Mouse (Mus musculus): ENCODE results near the gene Lrrtm3. TPM values are rescaled to one million over a fixed set of nuclear protein-coding genes. Genes with fewer than 3 reads are reported as not detected.

Lrrtm3 gene
- total and polyA plus RNA-seq, 3 experiments, result not detected

DNA sequence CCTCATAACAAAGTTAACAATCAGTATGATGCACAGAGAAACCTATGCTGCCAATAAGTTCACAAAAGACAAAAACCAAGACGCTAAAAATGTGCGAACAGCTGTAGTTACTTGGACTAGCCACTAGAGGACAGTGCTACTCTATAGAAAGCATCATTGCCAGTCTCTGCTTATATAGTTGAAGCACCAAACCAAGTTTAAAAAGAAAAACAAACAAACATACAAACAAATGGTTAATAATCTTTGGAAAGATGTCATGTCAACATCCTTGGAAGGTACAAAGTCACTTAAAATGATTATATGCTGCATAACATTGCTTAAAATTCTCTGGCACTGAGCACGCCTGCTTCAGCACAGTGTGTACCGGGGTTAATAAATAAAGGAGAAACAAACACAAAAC, 5.6 kb downstream of the Lrrtm3 start:
- DNase-seq (ENCODE audit: low spot score) (no peak), ATAC-seq (ENCODE audit: extremely low read depth, insufficient number of reproducible peaks, low FRiP score, poor library complexity, severe bottlenecking) (no peak)
- H3K9me3 ChIP-seq (replicated peaks), result peaks cover 8% of the 10 kb centered on the region
- H3K36me3 ChIP-seq (replicated peaks), result no peaks in the 10 kb centered on the region
- H3K4me1 ChIP-seq (ENCODE audit: insufficient read depth, low read depth, low read length), result no peaks in the 10 kb centered on the region
- H3K27me3 ChIP-seq (ENCODE audit: insufficient read depth, low read length), result no peaks in the 10 kb centered on the region
- TF ChIP-seq GATA2 (IDR thresholded peaks at IDR 0.05; ENCODE audit: borderline replicate concordance, low read depth, low read length), result no peak
- TF ChIP-seq TAL1 (conservative IDR thresholded peaks at IDR 0.05; ENCODE audit: low read depth, low read length), result no peak
- TF ChIP-seq POLR2AphosphoS5 (IDR thresholded peaks at IDR 0.05; ENCODE audit: insufficient replicate concordance, low read depth, low read length), result no peak
- peak; percentile 32; the same call in 1 of the 2 replicates for TF ChIP-seq CTCF (IDR thresholded peaks at IDR 0.05; ENCODE audit: low read depth, low read length)
- no peak overlapping the region for H3K4me3 ChIP-seq (ENCODE audit: low read depth, low read length)

DNA sequence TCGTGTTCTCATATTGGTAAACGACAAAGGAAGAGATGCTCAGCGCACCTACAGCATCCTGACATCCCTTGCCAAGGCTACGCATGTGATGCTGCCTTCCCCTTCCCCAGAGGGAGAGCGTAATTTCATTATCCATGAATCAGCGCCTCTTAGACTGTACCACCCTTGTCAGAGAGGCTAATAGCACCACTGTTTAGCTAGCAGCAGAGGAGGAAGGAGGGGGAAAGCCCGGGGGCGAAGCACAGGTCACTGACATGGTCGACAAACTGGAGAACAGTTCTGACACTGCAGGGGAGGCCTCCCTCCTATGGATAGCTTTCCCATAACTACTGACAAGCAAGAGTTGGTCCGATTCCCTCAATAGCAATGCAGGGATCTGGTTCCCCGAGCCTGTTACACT, 6.3 kb downstream of the Lrrtm3 start:
- Histone ChIP-seq H3K9me3 (replicated peaks) (peaks cover 8% of the 10 kb centered on the region), H3K27me3 (ENCODE audit: insufficient read depth, low read length) (no peaks in the 10 kb centered on the region), H3K4me1 (ENCODE audit: insufficient read depth, low read depth, low read length) (no peaks in the 10 kb centered on the region), H3K4me3 (ENCODE audit: low read depth, low read length) (no peak overlapping the region), H3K36me3 (replicated peaks) (no peaks in the 10 kb centered on the region)
- DNase-seq (ENCODE audit: low spot score), result no peak
- TF ChIP-seq CTCF (IDR thresholded peaks at IDR 0.05; ENCODE audit: low read depth, low read length), result no peak
- no peak for TF ChIP-seq TAL1 (conservative IDR thresholded peaks at IDR 0.05; ENCODE audit: low read depth, low read length)
- no peak for TF ChIP-seq GATA2 (IDR thresholded peaks at IDR 0.05; ENCODE audit: borderline replicate concordance, low read depth, low read length)
- TF ChIP-seq GATA1 (IDR thresholded peaks at IDR 0.05; ENCODE audit: borderline replicate concordance, low read length), result no peak
- no peak for TF ChIP-seq POLR2AphosphoS5 (IDR thresholded peaks at IDR 0.05; ENCODE audit: insufficient replicate concordance, low read depth, low read length)
- no peak for ATAC-seq (ENCODE audit: extremely low read depth, insufficient number of reproducible peaks, low FRiP score, poor library complexity, severe bottlenecking)

DNA sequence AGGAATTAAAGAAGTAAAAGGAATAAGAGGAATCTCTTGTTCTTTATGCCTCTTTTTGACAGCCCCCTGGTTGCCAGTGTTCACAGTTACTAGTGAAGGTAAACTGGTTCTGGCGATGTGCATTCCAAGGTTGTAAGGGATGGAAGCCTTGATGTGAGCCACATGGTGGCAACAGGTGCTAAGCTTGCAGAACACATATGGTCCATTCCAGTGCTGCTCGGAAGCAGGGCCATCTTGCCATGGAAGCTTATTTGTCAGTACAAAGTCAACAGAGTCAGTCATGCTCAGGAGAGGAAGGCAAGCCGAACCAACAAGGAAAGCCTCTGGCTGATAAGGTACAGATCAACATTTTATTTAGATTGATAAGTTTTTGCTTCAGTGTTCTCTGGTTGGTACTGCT, 7.7 kb downstream of the Lrrtm3 start:
- H3K27me3 ChIP-seq (ENCODE audit: insufficient read depth, low read length), result no peaks in the 10 kb centered on the region

DNA sequence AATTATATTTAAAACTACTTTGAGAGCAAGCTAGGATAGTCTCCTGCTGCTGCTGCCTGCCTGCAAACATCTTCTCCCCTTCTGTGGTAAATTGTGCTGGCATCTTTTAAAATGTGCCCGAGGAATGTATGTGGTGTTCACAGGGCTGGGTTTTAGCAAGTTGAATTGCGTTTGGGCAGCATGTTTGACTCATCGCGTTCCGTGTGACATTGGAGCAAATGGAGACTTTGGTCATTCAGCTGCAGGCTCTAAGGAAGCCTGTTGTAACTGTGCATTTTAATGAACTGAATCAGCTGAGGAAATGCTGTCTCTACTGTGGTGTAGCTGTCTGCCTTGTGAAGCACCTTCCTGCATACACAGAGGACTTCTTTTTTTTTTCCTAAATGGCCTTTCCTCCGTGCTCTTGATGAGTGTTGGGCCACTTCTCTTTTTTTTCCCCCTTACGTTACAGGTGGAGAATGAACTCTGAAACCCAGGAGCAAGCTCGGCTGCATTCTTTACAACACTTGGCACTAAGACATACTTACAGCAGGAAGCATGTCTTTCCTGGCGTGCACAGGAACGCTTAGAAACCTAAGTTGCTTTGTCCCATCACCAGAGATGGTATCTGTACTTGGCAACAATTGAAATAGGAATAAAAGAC, 13.5 kb downstream of the Lrrtm3 start:
- TF ChIP-seq CTCF (IDR thresholded peaks at IDR 0.05; ENCODE audit: low read depth, low read length) (no peak), POLR2AphosphoS5 (IDR thresholded peaks at IDR 0.05; ENCODE audit: insufficient replicate concordance, low read depth, low read length) (no peak), GATA1 (IDR thresholded peaks at IDR 0.05; ENCODE audit: borderline replicate concordance, low read length) (no peak), TAL1 (conservative IDR thresholded peaks at IDR 0.05; ENCODE audit: low read depth, low read length) (no peak), GATA2 (IDR thresholded peaks at IDR 0.05; ENCODE audit: borderline replicate concordance, low read depth, low read length) (no peak)
- H3K27me3 ChIP-seq (ENCODE audit: insufficient read depth, low read length), result no peaks in the 10 kb centered on the region
- no peaks in the 10 kb centered on the region for H3K36me3 ChIP-seq (replicated peaks)
- H3K9me3 ChIP-seq (replicated peaks), result no peaks in the 10 kb centered on the region
- ATAC-seq (ENCODE audit: extremely low read depth, insufficient number of reproducible peaks, low FRiP score, poor library complexity, severe bottlenecking) (no peak), DNase-seq (ENCODE audit: low spot score) (no peak)
- H3K4me1 ChIP-seq (ENCODE audit: insufficient read depth, low read depth, low read length), result no peaks in the 10 kb centered on the region
- no peak overlapping the region for H3K4me3 ChIP-seq (ENCODE audit: low read depth, low read length)

More for the DNA sequence above, 7.7 kb downstream of the Lrrtm3 start:
- no peaks in the 10 kb centered on the region for H3K36me3 ChIP-seq (replicated peaks)
- no peaks in the 10 kb centered on the region for H3K9me3 ChIP-seq (replicated peaks)
- no peaks in the 10 kb centered on the region for H3K4me1 ChIP-seq (ENCODE audit: insufficient read depth, low read depth, low read length)
- no peak overlapping the region for H3K4me3 ChIP-seq (ENCODE audit: low read depth, low read length)
- no peak for TF ChIP-seq TAL1 (conservative IDR thresholded peaks at IDR 0.05; ENCODE audit: low read depth, low read length)
- TF ChIP-seq GATA2 (IDR thresholded peaks at IDR 0.05; ENCODE audit: borderline replicate concordance, low read depth, low read length), result no peak
- no peak for TF ChIP-seq CTCF (IDR thresholded peaks at IDR 0.05; ENCODE audit: low read depth, low read length)
- TF ChIP-seq POLR2AphosphoS5 (IDR thresholded peaks at IDR 0.05; ENCODE audit: insufficient replicate concordance, low read depth, low read length), result no peak
- ATAC-seq (ENCODE audit: extremely low read depth, insufficient number of reproducible peaks, low FRiP score, poor library complexity, severe bottlenecking), result no peak
- no peak for DNase-seq (ENCODE audit: low spot score)

DNA sequence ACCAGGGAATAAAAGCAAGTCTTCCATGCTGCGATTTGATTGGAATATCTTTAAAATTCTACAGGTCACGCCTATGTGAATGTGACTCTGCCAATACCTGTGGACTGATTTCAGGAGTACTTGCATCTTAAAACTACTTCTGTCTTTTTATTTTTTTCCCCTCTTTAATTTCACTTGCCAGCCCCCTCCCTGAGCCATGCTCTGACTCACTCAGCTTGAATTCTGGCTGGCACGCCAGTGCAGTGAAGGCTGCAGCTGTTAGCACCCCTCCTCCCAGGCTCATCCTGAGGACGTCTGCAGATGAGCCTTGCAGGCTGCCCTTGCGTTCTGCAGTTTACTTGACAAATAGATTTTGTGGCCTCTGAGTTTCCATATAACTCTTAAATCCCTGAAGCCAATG, 14.1 kb downstream of the Lrrtm3 start:
- TF ChIP-seq POLR2AphosphoS5 (IDR thresholded peaks at IDR 0.05; ENCODE audit: insufficient replicate concordance, low read depth, low read length), result no peak

DNA sequence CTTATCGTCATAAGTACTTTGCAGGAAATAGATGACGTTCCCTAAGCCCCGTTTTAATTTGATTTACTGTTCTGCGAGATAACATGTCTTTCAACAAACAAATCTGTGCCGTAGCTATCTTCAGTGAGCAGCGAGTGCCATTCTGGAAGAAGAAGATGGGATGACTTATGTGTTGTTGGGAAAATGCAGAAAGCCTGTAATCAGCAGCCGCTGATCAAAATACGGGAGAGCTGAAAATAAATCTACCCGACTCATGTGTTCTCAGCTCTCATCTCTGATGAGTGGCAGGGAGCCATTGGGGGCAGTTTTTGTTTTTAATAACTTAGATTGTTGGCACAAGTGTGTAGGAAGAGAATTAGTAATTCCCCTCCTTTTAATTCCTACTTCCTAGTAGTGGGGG, 26.4 kb downstream of the Lrrtm3 start:
- TF ChIP-seq GATA1 (IDR thresholded peaks at IDR 0.05; ENCODE audit: borderline replicate concordance, low read length) (no peak), POLR2AphosphoS5 (IDR thresholded peaks at IDR 0.05; ENCODE audit: insufficient replicate concordance, low read depth, low read length) (no peak), CTCF (IDR thresholded peaks at IDR 0.05; ENCODE audit: low read depth, low read length) (no peak), GATA2 (IDR thresholded peaks at IDR 0.05; ENCODE audit: borderline replicate concordance, low read depth, low read length) (no peak), TAL1 (conservative IDR thresholded peaks at IDR 0.05; ENCODE audit: low read depth, low read length) (no peak)
- H3K27me3 ChIP-seq (ENCODE audit: insufficient read depth, low read length), result no peaks in the 10 kb centered on the region
- no peak for DNase-seq (ENCODE audit: low spot score)
- no peaks in the 10 kb centered on the region for H3K4me1 ChIP-seq (ENCODE audit: insufficient read depth, low read depth, low read length)
- H3K36me3 ChIP-seq (replicated peaks), result no peaks in the 10 kb centered on the region
- H3K4me3 ChIP-seq (ENCODE audit: low read depth, low read length), result no peak overlapping the region
- no peak for ATAC-seq (ENCODE audit: extremely low read depth, insufficient number of reproducible peaks, low FRiP score, poor library complexity, severe bottlenecking)
- peaks cover 3% of the 10 kb centered on the region for H3K9me3 ChIP-seq (replicated peaks)

More for the DNA sequence above, 14.1 kb downstream of the Lrrtm3 start:
- no peaks in the 10 kb centered on the region for H3K4me1 ChIP-seq (ENCODE audit: insufficient read depth, low read depth, low read length)
- H3K4me3 ChIP-seq (ENCODE audit: low read depth, low read length), result no peak overlapping the region
- H3K27me3 ChIP-seq (ENCODE audit: insufficient read depth, low read length), result no peaks in the 10 kb centered on the region
- no peaks in the 10 kb centered on the region for H3K36me3 ChIP-seq (replicated peaks)
- DNase-seq (ENCODE audit: low spot score) (no peak), ATAC-seq (ENCODE audit: extremely low read depth, insufficient number of reproducible peaks, low FRiP score, poor library complexity, severe bottlenecking) (no peak)
- no peaks in the 10 kb centered on the region for H3K9me3 ChIP-seq (replicated peaks)
